Mouse (Mus musculus) kidney, embryonic 15.5 days (tissue): Measurements from ENCODE around the gene Rrn3. TPM values are rescaled to one million over a fixed set of nuclear protein-coding genes. Genes with fewer than 3 reads are reported as not detected.
A peak's percentile ranks its signal among the peaks of the same experiment; 100 is the strongest.
"Not testable (repeated sequence)": the region's sequence is repeated elsewhere in the genome, so short reads cannot be mapped to it uniquely, and the experiment has no call there.

ENCODE experiments used
- ATAC-seq: fragments of 200-750 bp; cut with Nextera tagmentation; replicated peaks from 2 replicates; pipeline ENCODE4 v1.8.0; 2017; ENCODE audit warnings: moderate TSS enrichment; ENCODE audit not compliant: low FRiP score
- H3K27ac ChIP-seq: fragments of 300-500 bp; sonication (generic); 2 replicates; pipeline ENCODE4 v1.5.1; 2015; ENCODE audit warnings: mild to moderate bottlenecking, inconsistent platforms
- H3K27me3 ChIP-seq: fragments of 300-500 bp; sonication (generic); 2 replicates; pipeline ENCODE4 v1.6.1; 2015; ENCODE audit warnings: inconsistent platforms
- H3K36me3 ChIP-seq: fragments of 300-500 bp; sonication (generic); 2 replicates; pipeline ENCODE4 v1.6.1; 2015; ENCODE audit warnings: inconsistent platforms
- H3K4me1 ChIP-seq: fragments of 300-500 bp; sonication (generic); 2 replicates; pipeline ENCODE4 v1.6.1; 2015; ENCODE audit warnings: inconsistent platforms
- H3K4me2 ChIP-seq: fragments of 300-500 bp; sonication (generic); 2 replicates; pipeline ENCODE4 v1.6.1; 2015; ENCODE audit warnings: moderate library complexity, mild to moderate bottlenecking, inconsistent platforms
- H3K4me3 ChIP-seq: fragments of 300-500 bp; sonication (generic); replicated peaks from 2 replicates; pipeline ENCODE4 v1.5.1; 2015; ENCODE audit warnings: mild to moderate bottlenecking, inconsistent platforms
- H3K9ac ChIP-seq: fragments of 300-500 bp; sonication (generic); 2 replicates; pipeline ENCODE4 v1.6.1; 2015; ENCODE audit warnings: mild to moderate bottlenecking, inconsistent platforms
- H3K9me3 ChIP-seq: fragments of 300-500 bp; sonication (generic); replicated peaks from 2 replicates; pipeline ENCODE4 v1.6.1; 2016; ENCODE audit warnings: inconsistent platforms
- WGBS: fragments of 180-500 bp; shearing (Covaris S2); methylation state at CpG from one replicate; pipeline ENCODE4 v1.1.7; 2015; ENCODE audit warnings: mixed read lengths; 5-methylcytosine and 5-hydroxymethylcytosine counted together
- polyA plus RNA-seq: library from polyadenylated mRNA; unstranded; fragments of >200 nt; fragmentation: Nextera tagmentation; extraction: Ambion mirVana; gene quantifications from 2 replicates; pipeline ENCODE4 v1.2.1, GENCODE M21; 2015

Gene Rrn3
- polyA plus RNA-seq, 1 experiment from 2014 or later: 68.2 TPM

- H3K27ac ChIP-seq: no peak overlapping the region
- H3K4me2 ChIP-seq: peak overlapping the region; percentile 98
- H3K36me3 ChIP-seq: no peaks in the 10 kb centered on the region
- H3K9ac ChIP-seq: peak overlapping the region; percentile 53; the same call in 1 of the 2 replicates
- H3K27me3 ChIP-seq: no peaks in the 10 kb centered on the region
- ATAC-seq: no peak; the same call in 1 of the 2 replicates
- H3K4me3 ChIP-seq: peak overlapping the region; percentile 73
- 74% methylated on average over 8 of the region's 8 CpGs for WGBS
- no peaks in the 10 kb centered on the region for H3K9me3 ChIP-seq
- peaks cover 5% of the 10 kb centered on the region for H3K4me1 ChIP-seq
These were observed 26.5 kb upstream of the Rrn3 start for GRCm38 (mm10) chr16:13753986-13754385.

- Histone ChIP-seq H3K36me3 (no peaks in the 10 kb centered on the region), H3K4me2 (peak overlapping the region; percentile 98), H3K27ac (no peak overlapping the region), H3K27me3 (no peaks in the 10 kb centered on the region), H3K4me1 (peaks cover 5% of the 10 kb centered on the region), H3K9me3 (no peaks in the 10 kb centered on the region), H3K9ac (peak overlapping the region; percentile 53), H3K4me3 (peak overlapping the region; percentile 73)
- WGBS: under 1% methylated on average over 65 of the region's 65 CpGs
- ATAC-seq: peak; percentile 97
These were observed 25.9 kb upstream of the Rrn3 start for GRCm38 (mm10) chr16:13754400-13755190.

- no peak overlapping the region for H3K27ac ChIP-seq
- H3K9me3 ChIP-seq: no peaks in the 10 kb centered on the region
- H3K4me3 ChIP-seq: no peak overlapping the region
- no peak for ATAC-seq
- H3K9ac ChIP-seq: no peak overlapping the region
- H3K4me2 ChIP-seq: no peak overlapping the region
- 90% methylated on average over 2 of the region's 2 CpGs for WGBS
- H3K4me1 ChIP-seq: peaks cover 5% of the 10 kb centered on the region
- no peaks in the 10 kb centered on the region for H3K27me3 ChIP-seq
- no peaks in the 10 kb centered on the region for H3K36me3 ChIP-seq
These were observed 22.7 kb upstream of the Rrn3 start for GRCm38 (mm10) chr16:13757823-13758222.

- not testable (repeated sequence) for H3K27ac ChIP-seq, H3K4me1 ChIP-seq, H3K9ac ChIP-seq, H3K4me2 ChIP-seq, ATAC-seq, H3K4me3 ChIP-seq, H3K27me3 ChIP-seq, H3K9me3 ChIP-seq, H3K36me3 ChIP-seq
- 94% methylated on average over 1 of the region's 1 CpGs for WGBS
These were observed 17.7 kb upstream of the Rrn3 start for GRCm38 (mm10) chr16:13762807-13763206.

- Histone ChIP-seq H3K4me1 (no peaks in the 10 kb centered on the region), H3K27ac (no peak overlapping the region), H3K4me2 (no peak overlapping the region), H3K9ac (no peak overlapping the region), H3K27me3 (no peaks in the 10 kb centered on the region), H3K9me3 (no peaks in the 10 kb centered on the region), H3K4me3 (no peak overlapping the region), H3K36me3 (no peaks in the 10 kb centered on the region)
- ATAC-seq: no peak
- 76% methylated on average over 3 of the region's 3 CpGs for WGBS
These were observed 16.0 kb upstream of the Rrn3 start for GRCm38 (mm10) chr16:13764519-13764918.

GRCm38 (mm10) chr16:13766367-13766766, 14.1 kb upstream of the Rrn3 start:
- no peaks in the 10 kb centered on the region for H3K4me1 ChIP-seq
- H3K4me3 ChIP-seq: no peak overlapping the region
- H3K27ac ChIP-seq: no peak overlapping the region
- ATAC-seq: no peak
- H3K9me3 ChIP-seq: no peaks in the 10 kb centered on the region
- H3K27me3 ChIP-seq: no peaks in the 10 kb centered on the region
- no peak overlapping the region for H3K4me2 ChIP-seq
- no peaks in the 10 kb centered on the region for H3K36me3 ChIP-seq
- H3K9ac ChIP-seq: no peak overlapping the region

GRCm38 (mm10) chr16:13771603-13772002, 8.9 kb upstream of the Rrn3 start:
- WGBS: 45% methylated on average over 4 of the region's 4 CpGs
- not testable (repeated sequence) for H3K4me3 ChIP-seq, H3K4me2 ChIP-seq, H3K4me1 ChIP-seq, H3K9ac ChIP-seq, H3K36me3 ChIP-seq, H3K9me3 ChIP-seq, H3K27me3 ChIP-seq, H3K27ac ChIP-seq, ATAC-seq

- H3K36me3 ChIP-seq, H3K4me1 ChIP-seq, H3K4me3 ChIP-seq, H3K9me3 ChIP-seq, H3K27ac ChIP-seq, H3K27me3 ChIP-seq, ATAC-seq, H3K4me2 ChIP-seq, H3K9ac ChIP-seq: not testable (repeated sequence)
- WGBS: 66% methylated on average over 5 of the region's 5 CpGs
These were observed 8.5 kb upstream of the Rrn3 start for GRCm38 (mm10) chr16:13772051-13772450.

- not testable (repeated sequence) for H3K4me2 ChIP-seq, H3K4me1 ChIP-seq, H3K27ac ChIP-seq, H3K4me3 ChIP-seq, H3K27me3 ChIP-seq, H3K9ac ChIP-seq, ATAC-seq, H3K9me3 ChIP-seq, H3K36me3 ChIP-seq
- 56% methylated on average over 2 of the region's 2 CpGs for WGBS
These were observed 6.5 kb upstream of the Rrn3 start for GRCm38 (mm10) chr16:13774011-13774410.

- H3K4me1 ChIP-seq, H3K27ac ChIP-seq: not testable (repeated sequence)
- WGBS: 86% methylated on average over 3 of the region's 3 CpGs
These were observed 5.9 kb upstream of the Rrn3 start for GRCm38 (mm10) chr16:13774651-13775050.

GRCm38 (mm10) chr16:13781216-13781615, 708 bp downstream of the Rrn3 start:
- peaks cover 14% of the 10 kb centered on the region for H3K4me1 ChIP-seq
- H3K4me3 ChIP-seq: peak overlapping the region; percentile 85
- H3K36me3 ChIP-seq: peaks cover 32% of the 10 kb centered on the region
- peak overlapping the region; percentile 95 for H3K9ac ChIP-seq
- H3K4me2 ChIP-seq: peak overlapping the region; percentile 71
- 24% methylated on average over 8 of the region's 8 CpGs for WGBS
- no peak overlapping the region; the same call in 1 of the 2 replicates for H3K27ac ChIP-seq
- no peaks in the 10 kb centered on the region; the same call in 1 of the 2 replicates for H3K9me3 ChIP-seq
- no peak for ATAC-seq
- no peaks in the 10 kb centered on the region for H3K27me3 ChIP-seq

More at GRCm38 (mm10) chr16:13774651-13775050, 5.9 kb upstream of the Rrn3 start:
- ATAC-seq, H3K27me3 ChIP-seq, H3K9ac ChIP-seq, H3K36me3 ChIP-seq, H3K9me3 ChIP-seq, H3K4me3 ChIP-seq, H3K4me2 ChIP-seq: not testable (repeated sequence)

GRCm38 (mm10) chr16:13785932-13786331, 5.4 kb downstream of the Rrn3 start:
- peaks cover 8% of the 10 kb centered on the region for H3K4me1 ChIP-seq
- H3K9ac ChIP-seq: no peak overlapping the region
- 78% methylated on average over 3 of the region's 3 CpGs for WGBS
- no peaks in the 10 kb centered on the region for H3K9me3 ChIP-seq
- H3K27me3 ChIP-seq: no peaks in the 10 kb centered on the region
- no peak for ATAC-seq
- H3K36me3 ChIP-seq: peaks cover 77% of the 10 kb centered on the region
- H3K4me2 ChIP-seq: no peak overlapping the region
- H3K27ac ChIP-seq: no peak overlapping the region
- no peak overlapping the region for H3K4me3 ChIP-seq

- H3K27ac ChIP-seq, H3K4me2 ChIP-seq, ATAC-seq, H3K4me1 ChIP-seq, H3K4me3 ChIP-seq, H3K9ac ChIP-seq, H3K9me3 ChIP-seq, H3K27me3 ChIP-seq: not testable (repeated sequence)
- peaks cover 96% of the 10 kb centered on the region for H3K36me3 ChIP-seq
- WGBS: 94% methylated on average over 2 of the region's 2 CpGs
These were observed 12.9 kb downstream of the Rrn3 start for GRCm38 (mm10) chr16:13793441-13793840.
